Mouse (Mus musculus): ENCODE data around the gene Plxdc2.
"Not testable (repeated sequence)": the region's sequence is repeated elsewhere in the genome, so short reads cannot be mapped to it uniquely, and the experiment has no call there.

Plxdc2 gene

DNA sequence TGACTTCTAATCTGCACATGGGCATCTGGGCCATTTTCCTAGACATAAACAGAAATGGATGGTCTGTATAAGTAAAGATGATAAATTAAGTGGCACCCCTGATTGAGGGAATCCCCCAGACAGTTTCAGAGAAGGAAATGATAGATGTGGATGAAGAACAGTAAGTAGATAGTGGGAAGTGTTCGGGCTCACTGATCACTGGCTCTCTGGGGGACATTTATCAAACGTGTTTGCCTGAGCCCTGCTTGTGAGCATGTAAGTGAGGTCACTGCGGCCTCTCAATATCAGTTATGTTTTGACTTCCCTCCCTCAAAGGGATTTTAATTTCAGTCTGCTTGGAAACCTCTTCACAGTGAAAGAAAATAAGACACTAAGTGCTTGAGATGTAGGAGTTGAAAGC is 387.5 kb downstream of the Plxdc2 start:
- no peak for DNase-seq (ENCODE audit: low spot score in 2 of 2)

DNA sequence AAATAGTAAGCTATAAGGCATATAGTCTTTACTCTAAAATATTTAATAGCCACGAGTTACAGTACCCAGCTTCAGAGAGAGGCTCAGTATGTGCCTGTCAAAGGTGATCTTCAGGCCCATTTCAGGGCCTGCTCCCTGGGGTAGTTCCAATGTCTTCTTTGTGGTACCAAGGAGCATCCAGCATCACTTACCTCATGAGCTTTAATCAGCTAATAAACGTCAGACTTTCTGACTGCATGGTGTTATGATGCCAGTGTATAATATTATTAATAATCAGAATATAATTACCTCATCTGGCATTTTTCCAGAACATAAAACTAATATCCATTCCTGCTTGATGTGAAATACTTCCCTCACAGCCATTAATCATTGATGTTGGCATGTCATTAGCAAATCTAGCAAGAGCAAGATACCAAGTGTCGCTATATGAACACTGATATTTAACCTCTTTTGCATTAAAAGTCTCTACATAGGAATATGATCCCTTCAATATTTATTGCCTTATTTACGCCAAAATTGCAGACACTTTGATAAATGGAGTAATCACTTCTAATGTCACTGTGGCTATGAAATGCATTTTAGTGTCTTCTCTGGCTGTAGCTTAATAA is 393.3 kb downstream of the Plxdc2 start:
- DNase-seq (ENCODE audit: low spot score in 2 of 2), result no peak

DNA sequence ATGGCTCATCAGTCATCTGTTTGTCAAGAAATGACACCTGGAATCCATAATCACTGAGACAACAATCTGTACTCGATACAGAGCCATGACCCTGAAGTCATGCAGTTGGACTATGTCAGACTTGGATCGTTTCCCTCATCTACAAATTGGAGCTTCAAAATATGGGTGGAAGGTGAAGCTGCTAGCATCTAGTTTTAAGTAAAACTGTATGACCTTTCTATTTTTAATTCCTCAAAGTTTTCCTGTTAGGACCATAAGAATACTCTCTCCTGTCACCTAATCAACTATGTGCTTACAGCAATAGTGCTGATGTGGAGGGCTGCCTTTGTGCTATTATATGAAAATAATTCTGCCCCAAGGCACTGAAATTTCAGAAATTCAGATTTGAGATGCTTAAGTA is 401.1 kb downstream of the Plxdc2 start:
- no peak for DNase-seq (ENCODE audit: low spot score in 2 of 2)

DNA sequence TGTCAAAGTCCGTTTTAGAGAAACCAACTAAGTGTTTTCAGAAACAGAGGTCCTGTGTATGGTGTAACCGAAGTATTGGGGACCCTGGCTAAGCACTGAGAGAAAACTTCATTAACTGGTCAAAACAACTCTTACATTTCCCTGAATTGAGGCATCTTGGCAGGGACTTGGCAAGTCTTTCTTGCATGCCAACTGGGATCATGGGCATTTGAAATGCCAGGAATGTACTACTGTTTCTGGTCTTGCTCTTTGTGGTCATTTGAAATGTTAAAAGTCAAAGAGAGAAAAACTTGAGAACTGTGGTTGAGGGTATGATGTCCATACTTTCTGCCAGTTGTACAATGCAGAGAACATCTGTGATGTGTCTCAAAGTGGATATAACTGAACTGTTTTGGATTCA is 403.7 kb downstream of the Plxdc2 start:
- no peak for DNase-seq (ENCODE audit: low spot score in 2 of 2)

DNA sequence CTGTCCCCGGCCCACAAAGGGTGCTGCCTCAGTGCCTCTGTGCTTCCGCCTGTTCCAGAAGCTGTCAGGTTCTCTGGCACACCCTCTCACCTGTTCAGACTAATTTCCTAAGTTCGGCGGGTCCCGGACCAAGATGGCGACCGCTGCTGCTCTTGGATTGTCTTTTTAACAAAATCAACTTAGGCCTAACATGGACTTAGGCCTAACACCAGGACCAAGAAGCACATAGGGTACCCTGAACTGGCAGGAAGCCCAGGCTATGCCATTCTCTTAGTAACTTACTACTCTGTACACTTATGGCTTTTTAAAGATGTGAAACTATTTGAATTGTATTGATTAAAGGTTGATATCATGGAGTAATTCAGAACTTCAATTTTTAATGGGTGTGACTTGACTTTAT is 413.0 kb downstream of the Plxdc2 start:
- DNase-seq (ENCODE audit: low spot score in 2 of 2), result not testable (repeated sequence)

DNA sequence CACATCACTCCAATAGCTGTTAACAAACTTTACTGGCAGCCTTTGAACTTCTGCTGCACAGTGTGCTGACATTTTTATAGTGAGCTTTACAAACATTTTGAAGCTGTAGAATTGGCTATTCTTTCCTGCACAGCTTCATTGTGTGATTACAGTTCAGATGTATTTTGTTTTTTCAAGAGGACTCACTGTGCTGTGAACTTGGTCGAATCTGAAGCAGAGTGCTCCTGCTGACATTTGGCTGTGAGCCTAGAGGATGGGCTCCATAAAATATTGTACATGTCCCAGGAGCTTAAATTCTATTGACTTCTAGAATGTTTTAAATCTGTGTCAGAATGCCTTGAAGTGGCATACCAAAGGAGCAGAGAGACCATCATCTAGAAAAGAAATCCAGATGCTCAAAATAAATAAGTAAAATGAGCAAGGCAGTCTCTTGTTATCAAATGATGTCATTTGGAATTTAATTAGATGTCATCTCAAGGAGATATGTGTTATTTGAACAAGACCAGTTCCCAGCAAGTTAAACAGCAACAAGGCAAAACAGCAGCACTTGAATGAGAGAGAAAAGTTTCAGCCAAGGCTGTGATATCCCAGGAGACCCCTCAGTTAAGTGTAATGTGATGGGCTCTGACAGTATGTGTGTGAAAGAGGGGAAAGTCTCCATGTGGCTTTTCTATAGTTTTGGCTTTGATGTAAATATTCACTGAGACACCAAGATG is 417.5 kb downstream of the Plxdc2 start:
- DNase-seq (ENCODE audit: low spot score in 2 of 2), result no peak

DNA sequence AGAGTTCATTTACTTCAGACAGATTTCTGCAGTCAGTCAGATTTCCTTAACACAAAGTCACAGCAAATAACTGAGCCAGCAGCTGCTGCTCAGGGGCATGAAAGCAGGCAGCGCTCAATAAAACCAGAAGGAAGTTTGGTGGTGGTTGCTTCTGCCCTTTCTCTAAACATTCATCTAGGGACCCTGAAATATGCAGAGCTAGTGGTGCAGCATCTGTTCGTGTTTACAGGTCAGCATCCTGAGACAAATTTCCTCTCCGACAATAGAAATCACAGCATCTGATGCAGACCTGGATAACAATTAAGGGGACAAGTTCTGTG is 418.0 kb downstream of the Plxdc2 start:
- no peak for DNase-seq (ENCODE audit: low spot score in 2 of 2)

DNA sequence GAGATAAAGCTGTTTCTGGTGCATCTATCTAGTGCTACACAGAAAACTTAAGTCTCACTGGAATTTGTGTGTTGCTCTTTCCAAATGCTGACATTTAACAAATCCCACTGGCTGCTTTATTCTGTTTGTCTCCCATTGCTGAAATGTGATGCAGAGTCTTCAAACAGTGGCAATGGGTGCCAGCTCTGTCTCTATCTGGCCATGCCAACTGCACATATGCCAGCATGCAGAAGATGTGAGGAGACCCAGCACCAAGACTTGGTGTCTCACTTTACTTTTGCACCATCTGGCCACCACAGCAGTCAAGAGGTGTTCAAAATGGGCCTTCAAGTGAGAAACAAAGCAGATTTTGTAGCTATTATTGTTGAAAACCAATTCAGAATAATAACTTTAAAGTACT is 439.2 kb downstream of the Plxdc2 start:
- DNase-seq (ENCODE audit: low spot score in 2 of 2), result no peak

Measured in frontal cortex, postnatal 25 days (tissue).